Mouse (Mus musculus) pancreas, adult 10 weeks (tissue): ENCODE results near the gene Itsn1. TPM values are rescaled to one million over a fixed set of nuclear protein-coding genes. Genes with fewer than 3 reads are reported as not detected.

Experiments
- polyA plus RNA-seq: library from polyadenylated mRNA; stranded (reverse); fragments of 350-450 nt; fragmentation: Illumina TruSeq; extraction: RNeasy Lipid Tissue Mini Kit (QIAGEN cat#74804); gene quantifications from one replicate; pipeline ENCODE4 v1.2.3, GENCODE M21; 2015; ENCODE audit warnings: low read depth, low replicate concordance; ENCODE audit not compliant: insufficient read depth

The Itsn1 gene
- 6.4 TPM for polyA plus RNA-seq

DNA sequence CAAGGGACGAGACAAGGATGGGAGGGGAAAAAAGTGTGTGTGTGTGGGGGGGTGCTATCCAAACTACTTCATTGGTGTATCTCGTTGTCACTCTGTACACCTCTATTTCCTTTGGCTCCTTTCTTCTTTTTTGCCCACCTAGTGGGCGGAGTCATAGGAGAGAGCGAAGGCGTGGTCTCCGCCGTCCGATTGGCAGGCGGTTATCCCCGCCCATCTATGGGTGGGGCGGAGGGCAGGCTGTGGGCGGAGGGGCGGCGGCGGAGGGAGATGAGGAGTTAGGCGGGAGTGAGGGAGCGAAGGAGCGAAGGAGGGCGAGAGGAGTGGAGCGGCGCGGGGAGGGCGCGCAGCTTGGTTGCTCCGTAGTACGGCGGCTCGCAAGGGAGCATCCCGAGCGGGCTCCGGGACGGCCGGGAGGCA is at the start of gene Itsn1:
TSS of gene Itsn1 (plus strand) at position 216 of the 417 bp plus-strand sequence.

DNA sequence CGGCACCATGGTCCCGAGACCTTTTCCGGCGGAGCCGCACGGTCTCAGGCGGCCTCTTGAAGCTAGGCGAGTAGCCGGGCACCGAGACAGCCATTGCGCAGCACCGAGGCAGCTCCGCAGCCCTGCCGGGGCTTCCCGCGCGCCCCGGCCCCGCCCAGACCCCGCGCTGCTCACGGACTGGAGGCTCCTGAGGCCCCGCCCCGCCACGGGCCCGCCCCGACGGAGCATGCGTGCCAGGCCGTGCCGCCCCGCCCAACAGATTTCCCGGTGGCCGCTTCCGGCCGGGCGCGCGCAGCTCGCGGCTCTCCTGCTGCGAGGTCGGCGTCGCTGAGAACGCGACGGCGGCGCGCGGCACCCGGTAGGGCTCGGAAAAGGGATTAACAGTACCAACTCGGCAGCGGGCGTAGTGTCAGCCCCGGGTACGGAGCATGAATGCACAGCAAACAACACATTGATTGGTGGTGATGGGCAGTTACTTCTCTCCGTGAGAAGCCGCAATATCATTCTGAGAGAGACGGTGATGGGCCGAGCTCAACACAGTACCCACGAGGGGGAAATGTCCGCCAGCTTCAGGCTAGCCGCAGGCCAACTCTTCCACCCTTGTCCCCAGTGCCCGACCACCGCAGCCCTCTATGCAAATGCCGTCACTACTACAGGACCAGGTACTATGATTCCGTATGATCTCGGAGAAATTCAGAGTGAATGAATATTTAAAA is 40.3 kb upstream of the Itsn1 start, which contains the start of gene Donson:
TSS of gene Donson (minus strand) at position 152 of the 716 bp plus-strand sequence.

DNA sequence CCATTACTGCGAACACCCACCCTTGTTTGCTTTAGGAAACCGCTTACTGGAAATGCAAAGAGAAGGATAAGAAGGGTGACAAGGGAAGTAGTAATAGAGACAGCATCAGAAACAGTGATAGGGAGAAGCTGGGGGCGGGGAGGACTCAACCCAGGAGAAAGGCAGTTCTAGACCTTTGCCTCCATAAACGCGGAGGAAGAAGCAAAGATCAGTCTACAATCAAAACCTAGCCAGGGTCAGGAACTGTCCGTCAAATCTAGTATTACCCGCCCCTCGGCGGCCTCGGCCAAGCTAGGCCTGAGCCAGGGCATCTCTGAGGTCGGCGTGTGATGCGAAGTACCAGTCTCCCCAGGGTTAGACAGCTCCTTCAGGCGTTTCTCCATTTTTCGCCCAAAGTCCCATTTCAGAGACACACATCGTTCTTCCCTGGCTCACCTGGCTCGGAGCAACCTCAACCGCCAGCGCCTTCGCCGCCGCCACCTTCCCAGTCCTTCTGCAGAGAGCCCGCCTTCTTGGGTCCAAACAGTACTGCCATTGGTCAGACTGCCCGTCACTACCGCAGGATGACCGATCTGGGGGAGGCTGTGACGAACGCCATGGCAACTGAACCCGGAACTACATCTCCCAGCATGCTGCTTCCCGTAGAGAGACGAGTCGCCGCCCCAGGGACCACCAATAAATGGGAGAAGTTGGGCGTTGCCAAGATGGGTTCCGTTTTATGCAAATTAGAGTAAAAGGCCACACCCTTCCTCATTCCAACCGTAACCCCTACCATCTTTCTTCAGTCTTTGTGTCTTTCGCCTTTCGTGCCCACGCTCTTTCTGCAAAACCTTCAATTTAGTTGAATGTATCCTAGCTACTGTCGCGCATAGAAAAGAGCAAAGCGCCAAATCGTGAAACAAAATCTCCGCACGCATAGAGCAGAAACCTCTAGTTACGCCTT is 687 bp upstream of the Itsn1 start, which contains the start of gene Cryzl1:
TSS of gene Cryzl1 (minus strand) at position 853 of the 943 bp plus-strand sequence.

Other genes starting within 250 kb of the Itsn1 start
- gene Ifnar1, start 244.0 kb upstream of the Itsn1 start, polyA plus RNA-seq: 8.4 TPM
- 4.6 TPM for gene Ifngr2, start 182.2 kb upstream of the Itsn1 start, polyA plus RNA-seq
- 8.7 TPM for gene Tmem50b, start 131.5 kb upstream of the Itsn1 start, polyA plus RNA-seq
- 1.2 TPM for gene Dnajc28, start 110.3 kb upstream of the Itsn1 start, polyA plus RNA-seq
- gene Gart, start 82.3 kb upstream of the Itsn1 start, polyA plus RNA-seq: 19.9 TPM
- 133 TPM for gene Son, start 81.8 kb upstream of the Itsn1 start, polyA plus RNA-seq
- gene Donson, start 40.5 kb upstream of the Itsn1 start, polyA plus RNA-seq: 2.6 TPM
- 8.8 TPM for gene Cryzl1, start 306 bp upstream of the Itsn1 start, polyA plus RNA-seq